Mouse (Mus musculus): ENCODE data around the gene Gzmb.

DNA sequence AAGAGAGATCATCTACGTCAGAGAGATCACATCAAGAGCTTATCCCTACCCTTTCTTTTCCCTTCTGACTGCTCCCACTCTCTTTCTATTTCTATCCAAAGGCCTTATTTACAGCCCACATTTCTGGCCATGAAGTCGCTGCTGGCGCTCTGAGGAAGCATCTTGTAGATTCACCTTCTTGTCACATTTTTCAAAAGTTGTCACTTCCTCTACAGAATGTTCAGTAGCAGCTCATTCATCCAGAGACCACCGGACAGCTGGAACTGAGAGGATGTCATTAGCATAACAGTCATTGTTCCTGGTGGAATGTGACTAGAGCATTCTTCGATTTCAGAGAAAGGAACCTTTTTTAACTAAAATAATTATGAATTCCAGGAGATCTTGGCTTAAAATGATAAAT lies 26.6 kb upstream of the Gzmb start:
- TF ChIP-seq ZC3H11A (IDR thresholded peaks at IDR 0.05; ENCODE audit: borderline replicate concordance, low read depth, low read length) (no peak), MAFK (IDR thresholded peaks at IDR 0.05; ENCODE audit: insufficient read depth, low read depth, low read length) (no peak), ZNF384 (IDR thresholded peaks at IDR 0.05; ENCODE audit: low read depth, low read length) (no peak), HCFC1 (IDR thresholded peaks at IDR 0.05; ENCODE audit: borderline replicate concordance, insufficient read depth, low read length) (no peak), CHD2 (IDR thresholded peaks at IDR 0.05; ENCODE audit: low read depth, low read length) (no peak)
